Mouse (Mus musculus): ENCODE measurements around the gene Tspan18. TPM values are rescaled to one million over a fixed set of nuclear protein-coding genes. Genes with fewer than 3 reads are reported as not detected.
A peak's percentile ranks its signal among the peaks of the same experiment; 100 is the strongest.

The Tspan18 gene
- polyA plus RNA-seq, 1 experiment: 158 TPM

GRCm38 (mm10) chr2:93347018-93347417 is 12.7 kb upstream of the Tspan18 start:
- DNase-seq: no peak
- Histone ChIP-seq H3K4me3 (replicated peaks; ENCODE audit: extremely low read depth, low read depth, low read length) (no peak overlapping the region), H3K4me1 (ENCODE audit: control insufficient read depth, insufficient read depth, low read length) (peaks cover 11% of the 10 kb centered on the region)
- TF ChIP-seq CTCF (IDR thresholded peaks at IDR 0.05; ENCODE audit: insufficient read depth, low read length): no peak
- 55% methylated on average over 5 of the region's 5 CpGs for WGBS

- H3K4me3 ChIP-seq (replicated peaks; ENCODE audit: extremely low read depth, low read depth, low read length): no peak overlapping the region
- H3K4me1 ChIP-seq (ENCODE audit: control insufficient read depth, insufficient read depth, low read length): peaks cover 11% of the 10 kb centered on the region
- WGBS: 24% methylated on average over 6 of the region's 6 CpGs
- TF ChIP-seq POLR2A (IDR thresholded peaks at IDR 0.05; ENCODE audit: borderline replicate concordance, extremely low read depth, low read depth, low read length) (no peak), CTCF (IDR thresholded peaks at IDR 0.05; ENCODE audit: insufficient read depth, low read length) (no peak)
- DNase-seq: no peak
Measured at GRCm38 (mm10) chr2:93346609-93347008, 12.3 kb upstream of the Tspan18 start.

GRCm38 (mm10) chr2:93345663-93346268 is 11.5 kb upstream of the Tspan18 start:
- Histone ChIP-seq H3K4me3 (replicated peaks; ENCODE audit: extremely low read depth, low read depth, low read length) (no peak overlapping the region), H3K4me1 (ENCODE audit: control insufficient read depth, insufficient read depth, low read length) (peaks cover 11% of the 10 kb centered on the region)
- 52% methylated on average over 5 of the region's 5 CpGs for WGBS
- TF ChIP-seq CTCF (IDR thresholded peaks at IDR 0.05; ENCODE audit: insufficient read depth, low read length): no peak
- no peak for TF ChIP-seq POLR2A (IDR thresholded peaks at IDR 0.05; ENCODE audit: borderline replicate concordance, extremely low read depth, low read depth, low read length)
- DNase-seq: no peak

GRCm38 (mm10) chr2:93339373-93340106 is 5.2 kb upstream of the Tspan18 start:
- peaks cover 6% of the 10 kb centered on the region for H3K4me1 ChIP-seq (ENCODE audit: control insufficient read depth, insufficient read depth, low read length)
- H3K4me3 ChIP-seq (replicated peaks; ENCODE audit: extremely low read depth, low read depth, low read length): no peak overlapping the region
- WGBS: 46% methylated on average over 9 of the region's 9 CpGs
- peak; percentile 27 for DNase-seq
- TF ChIP-seq POLR2A (IDR thresholded peaks at IDR 0.05; ENCODE audit: borderline replicate concordance, extremely low read depth, low read depth, low read length): no peak
- TF ChIP-seq CTCF (IDR thresholded peaks at IDR 0.05; ENCODE audit: insufficient read depth, low read length): no peak

- TF ChIP-seq CTCF (IDR thresholded peaks at IDR 0.05; ENCODE audit: insufficient read depth, low read length) (no peak), POLR2A (IDR thresholded peaks at IDR 0.05; ENCODE audit: borderline replicate concordance, extremely low read depth, low read depth, low read length) (no peak)
- H3K4me1 ChIP-seq (ENCODE audit: control insufficient read depth, insufficient read depth, low read length): peaks cover 8% of the 10 kb centered on the region
- no peak for DNase-seq
- H3K4me3 ChIP-seq (replicated peaks; ENCODE audit: extremely low read depth, low read depth, low read length): no peak overlapping the region
- WGBS: 79% methylated on average over 11 of the region's 11 CpGs
Measured at GRCm38 (mm10) chr2:93335996-93336395, 1.7 kb upstream of the Tspan18 start.

GRCm38 (mm10) chr2:93333241-93333816 is 976 bp downstream of the Tspan18 start:
- peak; percentile 76 for DNase-seq
- TF ChIP-seq POLR2A (IDR thresholded peaks at IDR 0.05; ENCODE audit: borderline replicate concordance, extremely low read depth, low read depth, low read length): no peak
- TF ChIP-seq CTCF (IDR thresholded peaks at IDR 0.05; ENCODE audit: insufficient read depth, low read length): peak; percentile 57
- Histone ChIP-seq H3K4me1 (ENCODE audit: control insufficient read depth, insufficient read depth, low read length) (peaks cover 7% of the 10 kb centered on the region; the same call in 1 of the 2 replicates), H3K4me3 (replicated peaks; ENCODE audit: extremely low read depth, low read depth, low read length) (peak overlapping the region; percentile 68)
- WGBS: under 1% methylated on average over 29 of the region's 29 CpGs

GRCm38 (mm10) chr2:93332277-93332676 is 2.0 kb downstream of the Tspan18 start:
- peaks cover 10% of the 10 kb centered on the region; the same call in 1 of the 2 replicates for H3K4me1 ChIP-seq (ENCODE audit: control insufficient read depth, insufficient read depth, low read length)
- TF ChIP-seq POLR2A (IDR thresholded peaks at IDR 0.05; ENCODE audit: borderline replicate concordance, extremely low read depth, low read depth, low read length): peak; percentile 26; the same call in 1 of the 2 replicates
- TF ChIP-seq CTCF (IDR thresholded peaks at IDR 0.05; ENCODE audit: insufficient read depth, low read length): no peak
- peak overlapping the region; percentile 67 for H3K4me3 ChIP-seq (replicated peaks; ENCODE audit: extremely low read depth, low read depth, low read length)
- WGBS: 38% methylated on average over 4 of the region's 4 CpGs
- DNase-seq: no peak

- WGBS: 71% methylated on average over 6 of the region's 6 CpGs
- Histone ChIP-seq H3K4me1 (ENCODE audit: control insufficient read depth, insufficient read depth, low read length) (peaks cover 10% of the 10 kb centered on the region; the same call in 1 of the 2 replicates), H3K4me3 (replicated peaks; ENCODE audit: extremely low read depth, low read depth, low read length) (no peak overlapping the region)
- TF ChIP-seq CTCF (IDR thresholded peaks at IDR 0.05; ENCODE audit: insufficient read depth, low read length): no peak
- TF ChIP-seq POLR2A (IDR thresholded peaks at IDR 0.05; ENCODE audit: borderline replicate concordance, extremely low read depth, low read depth, low read length): no peak
- DNase-seq: no peak
Measured at GRCm38 (mm10) chr2:93331121-93331520, 3.2 kb downstream of the Tspan18 start.

- no peak for TF ChIP-seq POLR2A (IDR thresholded peaks at IDR 0.05; ENCODE audit: borderline replicate concordance, extremely low read depth, low read depth, low read length)
- TF ChIP-seq CTCF (IDR thresholded peaks at IDR 0.05; ENCODE audit: insufficient read depth, low read length): no peak
Measured at GRCm38 (mm10) chr2:93329120-93329519, 5.2 kb downstream of the Tspan18 start.

More at GRCm38 (mm10) chr2:93329120-93329519, 5.2 kb downstream of the Tspan18 start:
- H3K4me1 ChIP-seq (ENCODE audit: control insufficient read depth, insufficient read depth, low read length): peaks cover 11% of the 10 kb centered on the region
- H3K4me3 ChIP-seq (replicated peaks; ENCODE audit: extremely low read depth, low read depth, low read length): no peak overlapping the region
- no peak for DNase-seq
- WGBS: 44% methylated on average over 4 of the region's 4 CpGs

Measured in lung, adult 2 months (tissue).